Mouse (Mus musculus) common myeloid progenitor, adult 5-6 weeks (primary cell): ENCODE data around the gene Ms4a5. TPM values are rescaled to one million over a fixed set of nuclear protein-coding genes. Genes with fewer than 3 reads are reported as not detected.
"Not testable (repeated sequence)": the region's sequence is repeated elsewhere in the genome, so short reads cannot be mapped to it uniquely, and the experiment has no call there.

Source experiments
- ATAC-seq: replicated peaks from 2 replicates; pipeline ENCODE4 v1.8.0; 2016; ENCODE audit warnings: low read depth, mild to moderate bottlenecking, moderate TSS enrichment, inconsistent platforms; ENCODE audit not compliant: poor library complexity, severe bottlenecking
- total RNA-seq: library from RNA; stranded (forward); fragments of 200-1000, 187-1606 nt; gene quantifications from 2 replicates; pipeline ENCODE4 v1.2.3, GENCODE M21; 2017

The Ms4a5 gene
- not detected in 2 replicates for total RNA-seq

GRCm38 (mm10) chr19:11283773-11284172, at the start of gene Ms4a5:
Ms4a5 (minus strand) TSS chr19:11283873.
- ATAC-seq: no peak

GRCm38 (mm10) chr19:11321123-11321522, 37.5 kb upstream of the Ms4a5 start:
- no peak for ATAC-seq

DNA sequence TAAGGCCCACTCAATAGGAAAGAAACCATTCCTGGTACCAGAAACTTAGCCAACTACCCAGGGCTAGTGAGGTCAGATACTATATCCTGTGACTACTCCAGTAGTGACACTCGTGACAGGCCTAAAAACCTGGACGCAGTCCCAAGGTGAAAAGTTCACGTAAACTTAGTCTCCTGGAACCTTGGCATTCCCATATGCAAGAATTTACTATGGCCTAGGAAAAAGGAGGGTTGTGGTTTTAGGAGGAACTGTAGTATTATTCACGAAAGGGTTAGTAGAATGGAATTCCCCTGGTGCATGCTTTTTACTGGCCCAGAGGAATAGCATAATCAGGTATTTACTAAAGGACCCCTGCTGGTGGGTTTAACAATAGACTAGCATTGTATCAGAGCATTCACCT, 33.1 kb upstream of the Ms4a5 start:
- ATAC-seq: no peak

DNA sequence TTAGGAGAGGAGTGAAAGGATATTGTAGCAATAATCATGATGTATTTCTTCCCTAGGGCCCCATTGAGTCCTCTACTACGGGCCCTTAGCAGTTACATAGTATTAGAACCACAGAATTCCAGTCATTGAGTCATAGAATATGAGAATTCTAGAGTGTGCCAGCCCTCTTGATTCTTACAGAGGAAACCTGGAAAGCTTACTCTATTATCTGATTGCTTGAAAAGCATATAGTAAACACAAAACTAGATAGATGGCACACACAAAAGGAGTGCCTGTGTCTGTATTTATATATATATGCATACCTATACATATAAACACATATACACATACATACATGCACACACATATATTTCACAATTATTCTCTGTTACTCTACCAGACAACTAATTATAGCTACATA, 30.7 kb upstream of the Ms4a5 start, which contains the start of gene Ms4a14:
Gene Ms4a14 (minus strand): TSS at position 101 of the 400 bp plus-strand sequence.
- ATAC-seq: no peak

GRCm38 (mm10) chr19:11308888-11309287, 25.2 kb upstream of the Ms4a5 start:
- no peak for ATAC-seq

DNA sequence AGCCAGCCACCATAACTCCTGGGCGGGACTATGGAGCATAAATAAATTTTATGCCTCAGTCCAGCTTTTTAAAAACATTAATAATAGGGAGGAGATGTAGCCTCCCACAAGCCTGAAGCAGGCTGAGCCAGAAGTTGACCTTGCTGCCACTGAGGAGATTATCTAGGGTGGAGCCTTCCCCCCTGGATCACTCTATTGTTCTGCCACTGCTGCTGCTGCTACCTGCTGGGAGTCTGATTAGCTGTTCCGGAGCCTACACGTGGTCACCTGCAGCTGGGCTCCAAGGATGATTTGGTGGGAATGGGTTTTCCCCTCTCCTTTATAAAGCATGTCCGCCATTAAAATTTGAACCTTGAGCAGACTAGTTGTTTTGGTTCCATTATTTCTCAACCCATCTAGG, 15.9 kb upstream of the Ms4a5 start:
- ATAC-seq: not testable (repeated sequence)

- ATAC-seq: no peak
Observed at GRCm38 (mm10) chr19:11298939-11299338, 15.3 kb upstream of the Ms4a5 start.

DNA sequence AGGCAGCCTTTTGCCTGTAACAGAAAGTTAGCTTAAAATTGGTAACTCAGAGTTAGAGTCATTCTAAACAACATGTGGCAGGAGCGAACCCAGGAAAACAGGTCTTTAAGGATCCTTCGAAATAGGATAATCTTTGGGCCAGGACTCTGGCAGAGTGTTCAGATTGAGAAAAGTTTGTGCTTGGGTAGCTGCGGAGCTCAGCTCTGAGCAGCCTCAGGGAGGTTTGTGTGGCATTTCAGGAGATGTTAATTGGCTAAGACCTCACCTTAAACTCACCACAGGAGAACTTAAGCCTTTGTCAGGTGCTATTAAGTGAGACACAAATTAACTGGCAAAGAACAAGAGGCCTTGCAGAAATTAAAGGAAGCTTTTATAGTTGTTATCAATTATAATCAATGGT, 9.9 kb upstream of the Ms4a5 start:
- not testable (repeated sequence) for ATAC-seq

DNA sequence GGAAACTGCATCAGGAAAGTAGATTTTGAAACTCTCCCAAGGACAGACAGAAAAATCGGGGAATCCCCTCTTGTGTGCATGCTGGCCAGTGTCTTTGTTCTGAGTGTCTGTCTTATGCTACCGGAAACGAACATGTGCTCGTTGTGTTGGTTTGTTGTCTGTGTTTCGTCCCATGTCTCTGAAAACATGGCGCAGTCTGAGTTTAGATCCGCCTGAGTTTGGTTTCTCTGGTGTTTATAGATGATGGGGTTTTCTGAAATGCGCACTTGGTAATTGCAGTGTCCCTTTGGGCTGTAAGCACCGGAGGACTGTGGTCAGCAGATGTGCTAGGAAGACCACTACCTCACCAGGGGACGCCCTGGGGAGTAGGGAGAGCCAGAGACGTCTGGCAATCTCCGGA, 9.3 kb upstream of the Ms4a5 start:
- no peak for ATAC-seq

DNA sequence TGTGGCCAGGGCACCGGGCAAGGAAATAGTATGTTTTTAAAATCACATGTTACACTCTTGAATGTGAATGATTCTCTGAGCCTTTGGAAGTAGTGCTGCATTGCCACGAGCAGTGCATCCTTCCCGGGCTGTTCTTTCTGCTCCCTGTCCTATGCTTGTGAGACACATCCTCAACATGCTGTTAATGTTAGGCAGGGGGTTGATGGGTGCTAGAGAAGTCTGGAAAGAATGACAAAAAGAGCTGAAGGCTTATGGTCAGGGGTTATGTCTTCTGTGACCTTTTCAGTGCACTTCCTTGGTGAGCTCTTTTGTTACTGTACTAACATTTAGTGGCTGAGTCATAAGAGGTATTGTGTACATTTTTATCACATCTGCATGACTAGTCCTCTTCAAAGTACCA, 3.5 kb downstream of the Ms4a5 start:
- ATAC-seq: no peak

DNA sequence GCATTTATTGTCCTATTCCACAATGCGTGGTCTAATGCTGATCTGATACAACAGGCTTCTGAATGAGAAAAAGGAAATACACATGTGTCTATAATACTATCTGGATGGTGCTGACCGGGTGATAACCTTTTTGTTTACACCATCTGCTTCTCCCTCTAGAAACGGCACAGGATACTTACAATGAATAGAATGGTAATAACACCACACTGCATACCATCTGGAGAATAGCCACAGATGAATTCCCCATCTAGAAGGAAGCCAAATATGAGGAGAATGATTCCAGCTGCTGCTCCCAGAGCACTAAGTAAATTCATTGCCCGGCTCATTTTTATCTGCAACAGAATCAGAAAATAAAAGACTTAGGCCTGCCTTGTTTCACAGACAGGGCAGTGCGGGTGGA, 7.2 kb downstream of the Ms4a5 start:
- no peak for ATAC-seq

DNA sequence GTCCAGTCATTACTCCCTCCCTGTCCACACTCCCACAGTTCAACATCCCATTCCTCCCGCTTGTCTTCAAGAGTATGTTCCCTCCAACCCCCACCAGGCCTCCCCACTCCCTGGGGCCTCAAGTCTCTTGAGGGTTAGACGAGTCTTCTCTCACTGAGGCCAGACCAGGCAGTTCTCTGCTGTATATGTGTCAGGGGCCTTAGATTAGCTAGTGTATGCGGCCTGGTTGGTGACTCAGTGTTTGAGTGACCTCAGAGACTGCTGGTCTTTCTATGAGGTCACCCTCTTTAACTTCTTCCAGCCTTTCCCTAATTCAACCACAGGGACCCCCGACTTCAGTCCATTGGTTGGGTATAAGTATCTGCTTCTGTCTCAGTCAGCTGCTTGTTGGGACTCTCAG, 16.7 kb downstream of the Ms4a5 start:
- ATAC-seq: no peak

DNA sequence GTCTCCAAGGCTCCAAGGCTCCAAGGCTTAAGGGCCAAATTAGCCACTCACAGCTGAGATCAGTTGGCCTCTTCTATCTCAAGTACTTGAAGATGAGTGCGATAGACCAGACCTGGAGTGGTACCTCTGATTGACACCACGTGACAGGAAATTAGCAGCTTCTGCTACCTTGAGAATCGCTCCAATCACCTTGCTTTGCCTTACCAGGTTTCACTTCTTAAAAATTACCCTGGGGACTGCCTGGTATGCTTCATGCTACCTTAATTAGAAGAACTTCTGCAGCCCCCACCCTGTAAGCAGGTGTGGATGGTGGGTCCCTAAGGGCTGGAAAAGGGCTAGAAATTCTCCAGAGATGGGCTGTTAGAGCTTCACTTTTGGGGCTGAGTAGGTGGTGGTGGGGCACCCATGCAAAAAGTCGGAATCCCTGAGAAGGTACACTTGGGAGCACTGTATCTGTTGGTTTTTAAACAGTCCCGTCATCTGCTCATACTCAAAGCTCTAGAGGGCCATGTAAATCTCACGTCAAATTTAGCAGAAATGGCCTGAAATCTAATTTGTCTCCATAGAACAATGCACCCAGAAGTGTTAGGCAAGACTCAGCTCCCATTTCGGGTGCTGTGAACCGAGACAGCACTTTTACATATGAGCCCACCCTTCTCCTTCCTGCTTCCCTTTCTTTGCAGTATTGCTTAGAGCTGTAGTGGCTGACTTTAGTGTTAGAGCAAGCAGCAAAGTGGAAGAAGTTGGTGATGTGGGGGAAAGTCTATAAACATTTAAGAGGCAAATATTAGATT, 17.4 kb downstream of the Ms4a5 start, which contains the start of gene Ms4a1:
Gene Ms4a1 (minus strand): TSS at position 190 of the 794 bp plus-strand sequence.
- no peak for ATAC-seq

- ATAC-seq: no peak
Observed at GRCm38 (mm10) chr19:11264602-11265185, 19.0 kb downstream of the Ms4a5 start.

- no peak; the same call in 1 of the 2 replicates for ATAC-seq
Observed at GRCm38 (mm10) chr19:11263549-11263948, 20.1 kb downstream of the Ms4a5 start.

GRCm38 (mm10) chr19:11262932-11263331, 20.7 kb downstream of the Ms4a5 start:
- ATAC-seq: peak; percentile 36; the same call in 1 of the 2 replicates

DNA sequence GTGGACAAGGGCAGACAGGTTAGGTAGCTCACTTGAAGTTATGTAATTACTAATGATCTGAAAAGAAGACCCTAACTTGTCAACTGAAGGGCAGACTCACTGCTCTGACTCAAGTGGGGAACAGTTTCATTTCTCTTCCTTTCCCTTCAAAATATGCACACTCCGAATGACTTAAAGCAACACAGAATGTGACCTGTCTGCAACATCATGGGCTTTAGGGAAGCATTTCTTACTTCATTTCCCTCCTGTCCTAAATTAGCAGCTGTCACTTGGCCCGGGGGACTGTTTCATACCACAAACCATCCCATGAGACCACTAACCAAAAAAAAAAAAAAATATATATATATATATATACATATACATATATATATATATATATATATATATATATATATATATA, 22.2 kb downstream of the Ms4a5 start:
- 0 out of 2 replicates have a peak, but pooled peaks have one; percentile 22 for ATAC-seq

DNA sequence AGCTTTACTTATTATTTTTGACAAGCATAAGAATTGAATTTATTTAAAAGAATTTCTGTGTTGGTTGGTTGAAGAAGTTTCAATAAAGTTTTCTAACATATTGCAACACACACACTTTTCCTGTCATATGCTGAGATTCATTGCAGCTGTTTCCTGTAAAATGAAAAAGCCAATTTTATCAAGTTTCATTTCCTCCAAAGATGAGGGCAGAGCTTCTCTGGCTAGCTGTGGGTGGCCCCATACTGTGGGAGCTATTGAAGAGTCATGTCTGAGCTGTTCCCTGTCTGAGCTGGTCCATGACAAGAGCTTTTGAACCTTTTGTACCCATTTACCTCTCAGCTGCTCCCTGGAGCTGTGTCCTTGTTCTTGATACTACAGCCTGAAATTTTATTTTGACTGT, 39.4 kb downstream of the Ms4a5 start:
- peak; percentile 87 for ATAC-seq

GRCm38 (mm10) chr19:11242560-11242959, 41.1 kb downstream of the Ms4a5 start:
- ATAC-seq: no peak

DNA sequence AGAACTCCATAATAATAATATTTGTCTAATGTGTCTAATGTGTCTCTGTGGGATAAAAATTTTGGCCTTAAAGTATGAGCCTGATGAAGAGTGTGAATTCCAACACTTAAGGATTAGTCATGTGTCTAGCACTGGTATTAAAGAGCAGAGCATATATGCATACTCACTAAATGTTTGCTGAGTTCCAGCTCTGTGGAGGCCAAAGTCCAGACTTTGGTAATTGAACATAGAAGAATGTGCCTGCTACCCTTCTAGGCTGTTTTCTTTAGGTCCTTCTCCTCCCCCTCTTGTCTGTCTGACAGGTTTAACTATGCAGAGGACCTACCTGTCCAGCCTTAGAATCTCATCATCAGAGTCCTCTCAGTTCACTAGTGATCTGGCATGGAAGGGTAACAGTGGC, 47.9 kb downstream of the Ms4a5 start:
- no peak for ATAC-seq

GRCm38 (mm10) chr19:11234921-11235735, 48.5 kb downstream of the Ms4a5 start:
- ATAC-seq: no peak
